Mouse (Mus musculus) G1E-ER4 (cell line): ENCODE results near the gene Sh2b2. TPM values are rescaled to one million over a fixed set of nuclear protein-coding genes. Genes with fewer than 3 reads are reported as not detected.

Experiments used
- GATA1 ChIP-seq: IDR thresholded peaks from one replicate; pipeline ENCODE4 v1.8.0; 2012; ENCODE audit warnings: low read length, inconsistent platforms
- polyA plus RNA-seq: library from polyadenylated mRNA; stranded (reverse); fragments of >175 nt; gene quantifications from 2 replicates; pipeline ENCODE4 v1.2.3, GENCODE M21; 2012

Sh2b2 gene
- polyA plus RNA-seq, 1 experiment: not detected

- TF ChIP-seq GATA1: no peak
Observed at GRCm38 (mm10) chr5:136169626-136170511, 76.5 kb downstream of the Sh2b2 start.

Other genes starting within 250 kb of the Sh2b2 start
- not detected in 2 replicates for gene Upk3b, start 208.1 kb downstream of the Sh2b2 start, polyA plus RNA-seq
- gene Upk3bl, start 192.1 kb downstream of the Sh2b2 start, polyA plus RNA-seq: not detected in 2 replicates
- gene Rasa4, start 162.6 kb downstream of the Sh2b2 start, polyA plus RNA-seq: 0.06 and 0.09 TPM in 2 replicates
- gene Polr2j, start 129.9 kb downstream of the Sh2b2 start, polyA plus RNA-seq: 79.4 and 104 TPM in 2 replicates
- gene Lrwd1, start 110.5 kb downstream of the Sh2b2 start, polyA plus RNA-seq: 141 and 143 TPM in 2 replicates
- 41.9 and 42.7 TPM in 2 replicates for gene Alkbh4, start 110.4 kb downstream of the Sh2b2 start, polyA plus RNA-seq
- gene Orai2, start 75.8 kb downstream of the Sh2b2 start, polyA plus RNA-seq: 29.7 and 30.4 TPM in 2 replicates
- 44.3 and 69.2 TPM in 2 replicates for gene Prkrip1, start 47.6 kb downstream of the Sh2b2 start, polyA plus RNA-seq